Mouse (Mus musculus) MEL-GATA-1-ER (cell line): ENCODE results near the gene Zfp619.
"Not testable (repeated sequence)": the region's sequence is repeated elsewhere in the genome, so short reads cannot be mapped to it uniquely, and the experiment has no call there.

Source experiments
- DNase-seq: peaks from one replicate; pipeline ENCODE4 v3.0.0-alpha.2; 2012; ENCODE audit warnings: low read depth; ENCODE audit errors: extremely low read depth

The Zfp619 gene

GRCm38 (mm10) chr7:39588471-39589041 lies 71.0 kb downstream of the Zfp619 start:
- DNase-seq: not testable (repeated sequence)

GRCm38 (mm10) chr7:39589044-39589443 lies 71.5 kb downstream of the Zfp619 start:
- DNase-seq: not testable (repeated sequence)
